ENCODE assay signal across 8 mouse cellular contexts in the genomic region with DNA sequence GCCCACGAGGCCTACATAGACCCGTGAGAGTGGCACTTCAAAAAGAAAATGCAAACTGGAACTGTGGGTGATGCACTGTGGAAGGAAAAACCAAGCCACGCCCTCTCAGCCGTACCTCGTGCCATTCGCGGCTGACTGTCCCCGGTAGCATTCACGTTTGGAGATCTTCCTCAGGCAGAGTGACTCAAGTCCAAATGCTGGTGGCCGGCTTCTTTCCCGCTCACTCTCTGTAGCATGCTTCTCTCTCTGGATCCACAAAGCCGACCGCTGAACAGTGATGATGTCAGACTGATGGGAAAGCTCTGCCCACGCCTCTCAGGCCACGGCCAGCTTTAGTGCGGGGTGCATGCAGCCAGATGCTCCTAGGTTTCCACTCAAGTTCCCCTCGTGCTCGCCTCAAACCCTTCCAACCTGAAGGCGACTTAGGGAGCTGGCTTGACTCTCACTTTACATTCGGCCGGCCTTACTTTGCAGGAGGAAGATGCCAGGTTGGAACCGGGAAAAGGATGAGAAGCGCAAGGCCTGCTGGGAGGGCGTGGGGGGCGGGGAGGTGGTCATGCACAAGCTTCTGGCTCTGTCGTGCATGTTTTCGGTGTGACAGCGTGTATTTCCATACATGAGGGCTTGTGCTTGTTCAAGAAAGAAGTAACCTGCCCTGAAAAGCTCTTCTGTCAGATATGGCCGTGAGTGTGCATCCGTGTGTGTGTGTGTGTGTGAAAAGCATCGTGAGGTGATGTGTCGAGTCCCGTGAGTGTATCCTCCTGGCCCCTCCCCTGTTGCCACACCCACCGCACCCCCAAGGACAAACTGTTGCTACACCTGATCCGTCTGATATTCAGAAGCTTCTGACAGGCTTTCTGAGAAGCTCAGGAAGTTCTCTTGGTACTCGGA. TPM values are rescaled to one million over a fixed set of nuclear protein-coding genes. Genes with fewer than 3 reads are reported as not detected.
DNase-seq lines count a peak whose midpoint lies in the region; ATAC-seq and TF ChIP-seq lines count a peak whose summit lies in the region.

No protein-coding gene starts in this region.

- H3K9ac ChIP-seq in limb, embryonic 14.5 days (ENCODE audit: low read depth, low read length, severe bottlenecking) = peak overlapping the region; percentile 43
- H3K9ac ChIP-seq in neural tube, embryonic 11.5 days (ENCODE audit: low read length) = peak overlapping the region; percentile 48

- intact Hi-C loops in heart, postnatal 10 days (cut with DNase I) = no loop called here

- H3K27me3 ChIP-seq in limb, embryonic 14.5 days (ENCODE audit: control insufficient read depth, insufficient read depth, low read length) = no peaks in the 10 kb centered on the region
- no peaks in the 10 kb centered on the region for H3K27me3 ChIP-seq in neural tube, embryonic 11.5 days (ENCODE audit: control insufficient read depth, insufficient read depth, low read length)

- H3K4me2 ChIP-seq in limb, embryonic 14.5 days (replicated peaks; ENCODE audit: low read depth, low read length, severe bottlenecking) = peak overlapping the region; percentile 49
- peak overlapping the region; percentile 44 for H3K4me2 ChIP-seq in neural tube, embryonic 11.5 days (ENCODE audit: low read depth)

- no peak overlapping the region for H3K27ac ChIP-seq in limb, embryonic 14.5 days (replicated peaks; ENCODE audit: low read depth, low read length)
- no peak overlapping the region for H3K27ac ChIP-seq in neural tube, embryonic 11.5 days (ENCODE audit: low read depth, low read length)

- peak overlapping the region; percentile 27 for H3K4me3 ChIP-seq in limb, embryonic 14.5 days (replicated peaks; ENCODE audit: low read length)
- peak overlapping the region; percentile 30 for H3K4me3 ChIP-seq in neural tube, embryonic 11.5 days (ENCODE audit: low read depth, low read length)

- DNase-seq in adrenal gland, adult 2 months = peak; percentile 26
- no peak for DNase-seq in adrenal gland, adult 18-20 months (ENCODE audit: low spot score in 2 of 2)
- peak; percentile 17 for DNase-seq in thymus, postnatal 14 days
- DNase-seq in thymus, postnatal 25 days = no peak
- DNase-seq in heart, postnatal 10 days = peak; percentile 32 to 42
- no peak for DNase-seq in limb, embryonic 14.5 days (ENCODE audit: low spot score)
- peak; percentile 35 for DNase-seq in neural tube, embryonic 11.5 days (ENCODE audit: low spot score)
- DNase-seq in gastrocnemius, adult 8-10 months (ENCODE audit: low spot score in 2 of 2) = no peak

- 0 out of 2 replicates have a peak, but pooled peaks cover 12% of the 10 kb centered on the region for H3K4me1 ChIP-seq in limb, embryonic 14.5 days (ENCODE audit: control insufficient read depth, insufficient read depth, low read length)
- H3K4me1 ChIP-seq in neural tube, embryonic 11.5 days (ENCODE audit: control insufficient read depth, insufficient read depth, low read length) = no peaks in the 10 kb centered on the region; the same call in 1 of the 2 replicates

- TF ChIP-seq POLR2A in limb, embryonic 14.5 days (IDR thresholded peaks at IDR 0.05; ENCODE audit: borderline replicate concordance, extremely low read depth, insufficient read depth, insufficient read length) = no peak

- no peaks in the 10 kb centered on the region for H3K9me3 ChIP-seq in limb, embryonic 14.5 days (ENCODE audit: control insufficient read depth, low read length)
- no peaks in the 10 kb centered on the region for H3K9me3 ChIP-seq in neural tube, embryonic 11.5 days (ENCODE audit: control insufficient read depth, low read length)

- no peaks in the 10 kb centered on the region for H3K36me3 ChIP-seq in limb, embryonic 14.5 days (ENCODE audit: control insufficient read depth, insufficient read depth, low read length)
- no peaks in the 10 kb centered on the region for H3K36me3 ChIP-seq in neural tube, embryonic 11.5 days (ENCODE audit: control insufficient read depth, insufficient read depth, low read length)

- ATAC-seq in limb, embryonic 14.5 days (ENCODE audit: low FRiP score, low read depth) = peak; percentile 50; the same call in 1 of the 2 replicates
- peak; percentile 55 for ATAC-seq in neural tube, embryonic 11.5 days (ENCODE audit: insufficient read depth, low FRiP score, low TSS enrichment)

- WGBS in limb, embryonic 14.5 days = 28% methylated on average over 36 of the region's 36 CpGs
- 35% methylated on average over 36 of the region's 36 CpGs for WGBS in neural tube, embryonic 11.5 days

RNA-seq across cellular contexts. Expression of a gene that starts 39.5 kb away (rescaled TPM):
- 10 to 100 TPM; 26.5 to 35.8 TPM for total RNA-seq in adrenal gland, adult 2 months (2021)
- polyA plus RNA-seq in adrenal gland, adult 2 months (2012; rRNA removed) = 54.3 and 58.6 TPM in 2 replicates
- total RNA-seq in adrenal gland, adult 18-20 months (2021) = 10 to 100 TPM; 28.4 to 35.4 TPM
- 10 to 100 TPM; 13.1 to 14.3 TPM for total RNA-seq in heart, postnatal 10 days (2021)
- 50.5 and 52.1 TPM in 2 replicates for polyA plus RNA-seq in limb, embryonic 14.5 days (2012; rRNA removed)
- polyA plus RNA-seq in limb, embryonic 14.5 days (2014; fragmentation: Nextera tagmentation; extraction: Ambion mirVana) = 39.1 and 42.8 TPM in 2 replicates
- polyA plus RNA-seq in neural tube, embryonic 11.5 days (2014; fragmentation: Nextera tagmentation; extraction: Ambion mirVana) = 48.2 and 48.5 TPM in 2 replicates
- 1 to 10 TPM; 6.9 to 9.8 (median 8.3) TPM for total RNA-seq in gastrocnemius, adult 8-10 months (2022)

RNA-seq across cellular contexts. Expression of a gene that starts 39.8 kb away (rescaled TPM):
- 100 to 1,000 TPM; 100 to 114 TPM for total RNA-seq in adrenal gland, adult 2 months (2021)
- 70.4 and 79.3 TPM in 2 replicates for polyA plus RNA-seq in adrenal gland, adult 2 months (2012; rRNA removed)
- total RNA-seq in adrenal gland, adult 18-20 months (2021) = 100 to 1,000 TPM in 1 of 2 experiments, 10 to 100 TPM in 1; 89.6 to 124 TPM
- 100 to 1,000 TPM in 1 of 2 experiments, 10 to 100 TPM in 1; 97.3 to 105 TPM for total RNA-seq in heart, postnatal 10 days (2021)
- polyA plus RNA-seq in limb, embryonic 14.5 days (2012; rRNA removed) = 420 and 454 TPM in 2 replicates
- polyA plus RNA-seq in limb, embryonic 14.5 days (2014; fragmentation: Nextera tagmentation; extraction: Ambion mirVana) = 184 and 200 TPM in 2 replicates
- polyA plus RNA-seq in neural tube, embryonic 11.5 days (2014; fragmentation: Nextera tagmentation; extraction: Ambion mirVana) = 271 and 289 TPM in 2 replicates
- total RNA-seq in gastrocnemius, adult 8-10 months (2022) = 10 to 100 TPM; 53.5 to 80.2 (median 65.3) TPM

Comparison
In these comparisons a context has a peak if more than half of its experiments do, and no peak if none do; other contexts are left out.
1. DNase-seq: peak in adrenal gland, adult 2 months (single experiment), thymus, postnatal 14 days (single experiment), heart, postnatal 10 days (2 of 2) and neural tube, embryonic 11.5 days (single experiment); none in adrenal gland, adult 18-20 months (0 of 2), thymus, postnatal 25 days (single experiment), limb, embryonic 14.5 days (single experiment) and gastrocnemius, adult 8-10 months (0 of 2).